Mouse (Mus musculus) thymus, adult 2 months (tissue): ENCODE results near the gene Padi1.

Experiments used
- CTCF ChIP-seq: fragments of 200-500 bp; IDR thresholded peaks from 2 replicates; pipeline ENCODE4 v1.5.1; 2012; ENCODE audit warnings: mild to moderate bottlenecking, control low read depth, low read length, moderate library complexity, borderline replicate concordance; ENCODE audit not compliant: control insufficient read depth, poor library complexity, insufficient read depth; ENCODE audit errors: extremely low read depth
- POLR2A ChIP-seq: fragments of 200-500 bp; IDR thresholded peaks from 2 replicates; pipeline ENCODE4 v1.6.1; 2012; ENCODE audit warnings: mild to moderate bottlenecking, low read length, control low read depth, moderate library complexity; ENCODE audit not compliant: control insufficient read depth, poor library complexity, insufficient read depth; ENCODE audit errors: extremely low read depth

DNA sequence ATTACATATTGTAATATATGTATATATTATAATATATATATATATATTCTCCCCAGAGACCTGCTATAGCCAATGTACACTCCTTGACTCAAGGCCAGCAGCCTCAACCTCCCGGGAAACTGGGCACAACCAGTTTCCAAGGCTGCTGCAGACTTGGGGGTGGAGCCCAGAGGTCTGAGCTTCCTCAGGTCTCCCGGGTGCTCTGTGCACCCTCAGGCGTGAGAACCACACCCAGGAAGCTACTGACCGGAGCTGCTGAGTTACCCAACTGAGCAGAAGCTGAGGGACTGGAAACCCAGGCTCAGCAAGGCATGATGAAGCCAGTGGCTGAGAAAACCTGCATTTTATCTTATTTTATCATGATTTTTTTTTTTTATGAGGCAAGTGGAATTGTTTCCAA lies 74.5 kb downstream of the Padi1 start:
- TF ChIP-seq POLR2A (no peak), CTCF (no peak)
